Mouse (Mus musculus): ENCODE measurements around the gene Ralgds. TPM values are rescaled to one million over a fixed set of nuclear protein-coding genes. Genes with fewer than 3 reads are reported as not detected.

Ralgds gene
- polyA plus RNA-seq, 1 experiment from 2014 or later: 21.2 TPM

GRCm38 (mm10) chr2:28585043-28585571 is 72.2 kb downstream of the Ralgds start:
- no peak overlapping the region for H3K27ac ChIP-seq (ENCODE audit: low read length)
- H3K4me2 ChIP-seq (ENCODE audit: low read depth, low read length): no peak overlapping the region
- H3K4me1 ChIP-seq (ENCODE audit: control insufficient read depth, insufficient read depth, low read length): peaks cover 7% of the 10 kb centered on the region
- H3K9me3 ChIP-seq (replicated peaks; ENCODE audit: control insufficient read depth, low read length): no peaks in the 10 kb centered on the region
- no peak overlapping the region for H3K4me3 ChIP-seq (ENCODE audit: low read length)
- H3K36me3 ChIP-seq (ENCODE audit: control insufficient read depth, insufficient read depth): no peaks in the 10 kb centered on the region
- no peaks in the 10 kb centered on the region for H3K27me3 ChIP-seq (ENCODE audit: control insufficient read depth, insufficient read depth, low read length)
- no peak overlapping the region for H3K9ac ChIP-seq (ENCODE audit: low read length)
- no peak for ATAC-seq (replicated peaks; ENCODE audit: extremely low read depth, insufficient read depth, low FRiP score)
- 15% methylated on average over 6 of the region's 6 CpGs for WGBS

GRCm38 (mm10) chr2:28585730-28586129 is 72.8 kb downstream of the Ralgds start:
- Histone ChIP-seq H3K4me1 (ENCODE audit: control insufficient read depth, insufficient read depth, low read length) (peaks cover 7% of the 10 kb centered on the region), H3K36me3 (ENCODE audit: control insufficient read depth, insufficient read depth) (no peaks in the 10 kb centered on the region), H3K9ac (ENCODE audit: low read length) (no peak overlapping the region), H3K4me2 (ENCODE audit: low read depth, low read length) (no peak overlapping the region), H3K27ac (ENCODE audit: low read length) (no peak overlapping the region), H3K27me3 (ENCODE audit: control insufficient read depth, insufficient read depth, low read length) (no peaks in the 10 kb centered on the region), H3K9me3 (replicated peaks; ENCODE audit: control insufficient read depth, low read length) (no peaks in the 10 kb centered on the region), H3K4me3 (ENCODE audit: low read length) (no peak overlapping the region)
- no peak for ATAC-seq (replicated peaks; ENCODE audit: extremely low read depth, insufficient read depth, low FRiP score)
- 33% methylated on average over 2 of the region's 2 CpGs for WGBS

- Histone ChIP-seq H3K4me3 (ENCODE audit: low read length) (no peak overlapping the region), H3K9ac (ENCODE audit: low read length) (no peak overlapping the region), H3K9me3 (replicated peaks; ENCODE audit: control insufficient read depth, low read length) (no peaks in the 10 kb centered on the region), H3K36me3 (ENCODE audit: control insufficient read depth, insufficient read depth) (no peaks in the 10 kb centered on the region), H3K27me3 (ENCODE audit: control insufficient read depth, insufficient read depth, low read length) (no peaks in the 10 kb centered on the region), H3K27ac (ENCODE audit: low read length) (no peak overlapping the region), H3K4me1 (ENCODE audit: control insufficient read depth, insufficient read depth, low read length) (no peaks in the 10 kb centered on the region), H3K4me2 (ENCODE audit: low read depth, low read length) (no peak overlapping the region)
- ATAC-seq (replicated peaks; ENCODE audit: extremely low read depth, insufficient read depth, low FRiP score): no peak
- 23% methylated on average over 1 of the region's 1 CpGs for WGBS
These were observed 75.6 kb downstream of the Ralgds start for GRCm38 (mm10) chr2:28588574-28588973.

GRCm38 (mm10) chr2:28591479-28591878 is 78.6 kb downstream of the Ralgds start:
- Histone ChIP-seq H3K4me2 (ENCODE audit: low read depth, low read length) (no peak overlapping the region), H3K27me3 (ENCODE audit: control insufficient read depth, insufficient read depth, low read length) (no peaks in the 10 kb centered on the region), H3K27ac (ENCODE audit: low read length) (no peak overlapping the region), H3K9me3 (replicated peaks; ENCODE audit: control insufficient read depth, low read length) (no peaks in the 10 kb centered on the region), H3K36me3 (ENCODE audit: control insufficient read depth, insufficient read depth) (no peaks in the 10 kb centered on the region), H3K4me1 (ENCODE audit: control insufficient read depth, insufficient read depth, low read length) (no peaks in the 10 kb centered on the region), H3K4me3 (ENCODE audit: low read length) (no peak overlapping the region), H3K9ac (ENCODE audit: low read length) (no peak overlapping the region)
- WGBS: 61% methylated on average over 2 of the region's 2 CpGs
- ATAC-seq (replicated peaks; ENCODE audit: extremely low read depth, insufficient read depth, low FRiP score): no peak

GRCm38 (mm10) chr2:28592809-28593208 is 79.9 kb downstream of the Ralgds start:
- Histone ChIP-seq H3K4me3 (ENCODE audit: low read length) (no peak overlapping the region), H3K27ac (ENCODE audit: low read length) (no peak overlapping the region), H3K9me3 (replicated peaks; ENCODE audit: control insufficient read depth, low read length) (no peaks in the 10 kb centered on the region), H3K4me1 (ENCODE audit: control insufficient read depth, insufficient read depth, low read length) (no peaks in the 10 kb centered on the region), H3K27me3 (ENCODE audit: control insufficient read depth, insufficient read depth, low read length) (no peaks in the 10 kb centered on the region), H3K4me2 (ENCODE audit: low read depth, low read length) (peak overlapping the region; percentile 37; the same call in 1 of the 2 replicates), H3K9ac (ENCODE audit: low read length) (no peak overlapping the region), H3K36me3 (ENCODE audit: control insufficient read depth, insufficient read depth) (no peaks in the 10 kb centered on the region)
- WGBS: 5% methylated on average over 15 of the region's 15 CpGs
- no peak for ATAC-seq (replicated peaks; ENCODE audit: extremely low read depth, insufficient read depth, low FRiP score)

- H3K27me3 ChIP-seq (ENCODE audit: control insufficient read depth, insufficient read depth, low read length): no peaks in the 10 kb centered on the region
- ATAC-seq (replicated peaks; ENCODE audit: extremely low read depth, insufficient read depth, low FRiP score): no peak
- H3K9ac ChIP-seq (ENCODE audit: low read length): no peak overlapping the region
- no peaks in the 10 kb centered on the region for H3K36me3 ChIP-seq (ENCODE audit: control insufficient read depth, insufficient read depth)
- H3K4me2 ChIP-seq (ENCODE audit: low read depth, low read length): no peak overlapping the region
- H3K4me3 ChIP-seq (ENCODE audit: low read length): no peak overlapping the region
- H3K9me3 ChIP-seq (replicated peaks; ENCODE audit: control insufficient read depth, low read length): no peaks in the 10 kb centered on the region
- no peak overlapping the region for H3K27ac ChIP-seq (ENCODE audit: low read length)
- peaks cover 10% of the 10 kb centered on the region for H3K4me1 ChIP-seq (ENCODE audit: control insufficient read depth, insufficient read depth, low read length)
- WGBS: 70% methylated on average over 7 of the region's 7 CpGs
These were observed 83.1 kb downstream of the Ralgds start for GRCm38 (mm10) chr2:28596021-28596420.

GRCm38 (mm10) chr2:28596998-28597397 is 84.1 kb downstream of the Ralgds start:
- no peak for ATAC-seq (replicated peaks; ENCODE audit: extremely low read depth, insufficient read depth, low FRiP score)
- no peak overlapping the region for H3K9ac ChIP-seq (ENCODE audit: low read length)
- no peak overlapping the region for H3K27ac ChIP-seq (ENCODE audit: low read length)
- H3K4me1 ChIP-seq (ENCODE audit: control insufficient read depth, insufficient read depth, low read length): peaks cover 13% of the 10 kb centered on the region
- H3K36me3 ChIP-seq (ENCODE audit: control insufficient read depth, insufficient read depth): no peaks in the 10 kb centered on the region
- 92% methylated on average over 7 of the region's 7 CpGs for WGBS
- H3K4me3 ChIP-seq (ENCODE audit: low read length): no peak overlapping the region
- no peak overlapping the region for H3K4me2 ChIP-seq (ENCODE audit: low read depth, low read length)
- H3K27me3 ChIP-seq (ENCODE audit: control insufficient read depth, insufficient read depth, low read length): no peaks in the 10 kb centered on the region
- H3K9me3 ChIP-seq (replicated peaks; ENCODE audit: control insufficient read depth, low read length): no peaks in the 10 kb centered on the region

DNA sequence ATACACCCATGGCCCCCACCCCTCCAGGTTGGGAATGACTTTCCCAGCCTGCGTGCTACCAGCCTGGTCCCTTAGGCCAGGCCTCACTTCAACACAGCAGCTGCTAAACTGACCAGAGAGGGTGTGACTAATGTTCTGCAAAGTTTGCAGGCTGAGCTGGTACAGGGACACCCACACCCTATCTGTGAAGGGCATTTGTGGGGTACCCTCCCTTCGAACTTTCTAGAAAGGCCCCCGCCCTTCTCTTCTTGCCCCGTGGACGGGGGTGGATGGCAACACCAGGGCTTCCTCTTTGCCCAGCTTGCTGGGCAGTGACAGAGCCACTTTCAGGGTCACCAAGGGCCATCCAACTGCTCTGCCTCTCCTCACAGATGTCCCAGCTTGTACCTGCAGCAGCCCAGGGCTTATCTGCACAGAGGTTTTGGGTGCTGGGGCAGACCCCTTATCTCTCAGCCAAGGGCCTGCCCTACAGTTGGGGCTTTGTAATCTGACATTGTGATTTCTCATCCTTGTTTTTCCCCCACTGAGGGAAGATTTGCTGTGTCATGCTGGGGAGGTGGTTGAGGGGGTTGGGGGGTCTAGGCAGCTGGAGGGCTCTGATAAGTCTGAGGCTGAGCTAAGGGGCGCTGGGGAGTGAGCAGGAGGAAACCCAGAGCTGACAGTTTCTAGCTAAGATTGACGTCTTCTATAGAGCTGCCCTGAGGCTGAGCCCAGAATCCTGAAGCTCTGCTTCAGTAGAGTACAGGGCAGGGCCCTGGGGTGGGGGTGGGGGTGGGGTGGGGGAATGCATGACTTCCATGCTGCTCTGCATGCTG is 85.0 kb downstream of the Ralgds start:
- no peaks in the 10 kb centered on the region for H3K27me3 ChIP-seq (ENCODE audit: control insufficient read depth, insufficient read depth, low read length)
- 68% methylated on average over 7 of the region's 7 CpGs for WGBS
- no peaks in the 10 kb centered on the region for H3K36me3 ChIP-seq (ENCODE audit: control insufficient read depth, insufficient read depth)
- no peak overlapping the region for H3K27ac ChIP-seq (ENCODE audit: low read length)
- H3K4me2 ChIP-seq (ENCODE audit: low read depth, low read length): no peak overlapping the region
- no peak overlapping the region for H3K4me3 ChIP-seq (ENCODE audit: low read length)
- peaks cover 17% of the 10 kb centered on the region for H3K4me1 ChIP-seq (ENCODE audit: control insufficient read depth, insufficient read depth, low read length)
- no peak for ATAC-seq (replicated peaks; ENCODE audit: extremely low read depth, insufficient read depth, low FRiP score)
- H3K9me3 ChIP-seq (replicated peaks; ENCODE audit: control insufficient read depth, low read length): no peaks in the 10 kb centered on the region
- H3K9ac ChIP-seq (ENCODE audit: low read length): no peak overlapping the region

- H3K4me2 ChIP-seq (ENCODE audit: low read depth, low read length): no peak overlapping the region
These were observed 86.0 kb downstream of the Ralgds start for GRCm38 (mm10) chr2:28598692-28599568.

More at GRCm38 (mm10) chr2:28598692-28599568, 86.0 kb downstream of the Ralgds start:
- Histone ChIP-seq H3K9me3 (replicated peaks; ENCODE audit: control insufficient read depth, low read length) (no peaks in the 10 kb centered on the region), H3K36me3 (ENCODE audit: control insufficient read depth, insufficient read depth) (no peaks in the 10 kb centered on the region), H3K4me3 (ENCODE audit: low read length) (no peak overlapping the region), H3K9ac (ENCODE audit: low read length) (no peak overlapping the region), H3K27ac (ENCODE audit: low read length) (no peak overlapping the region), H3K4me1 (ENCODE audit: control insufficient read depth, insufficient read depth, low read length) (peaks cover 17% of the 10 kb centered on the region), H3K27me3 (ENCODE audit: control insufficient read depth, insufficient read depth, low read length) (no peaks in the 10 kb centered on the region)
- ATAC-seq (replicated peaks; ENCODE audit: extremely low read depth, insufficient read depth, low FRiP score): no peak
- WGBS: 44% methylated on average over 12 of the region's 12 CpGs
